Mouse (Mus musculus) megakaryocyte, adult 5-6 weeks (primary cell): Measurements from ENCODE around the gene Adcy9. TPM values are rescaled to one million over a fixed set of nuclear protein-coding genes. Genes with fewer than 3 reads are reported as not detected.
A peak's percentile ranks its signal among the peaks of the same experiment; 100 is the strongest.
"Not testable (repeated sequence)": the region's sequence is repeated elsewhere in the genome, so short reads cannot be mapped to it uniquely, and the experiment has no call there.

ENCODE experiments used
- ATAC-seq: 2 replicates; pipeline ENCODE4 v1.8.0; 2016; ENCODE audit warnings: mild to moderate bottlenecking, inconsistent platforms; ENCODE audit not compliant: poor library complexity, severe bottlenecking
- total RNA-seq, 2 experiments: library from RNA; stranded (forward) in 1 of 2; stranded (reverse) in 1 of 2; fragments of 153-499, 151-499 nt in 1 of 2; fragments of 221-1000, 200-1000 nt in 1 of 2; gene quantifications; 2 replicates each; pipeline versions ENCODE4 v1.2.3 to v1.2.4; 2015 to 2017

Gene Adcy9
- total RNA-seq, 2 experiments from 2014 or later = 2.3 to 3.0 TPM

GRCm38 (mm10) chr16:4280949-4281348 is 139.3 kb downstream of the Adcy9 start:
- no peak for ATAC-seq

GRCm38 (mm10) chr16:4279601-4280000 is 140.7 kb downstream of the Adcy9 start:
- no peak for ATAC-seq

- ATAC-seq = no peak
Measured at GRCm38 (mm10) chr16:4276621-4277020, 143.7 kb downstream of the Adcy9 start.

DNA sequence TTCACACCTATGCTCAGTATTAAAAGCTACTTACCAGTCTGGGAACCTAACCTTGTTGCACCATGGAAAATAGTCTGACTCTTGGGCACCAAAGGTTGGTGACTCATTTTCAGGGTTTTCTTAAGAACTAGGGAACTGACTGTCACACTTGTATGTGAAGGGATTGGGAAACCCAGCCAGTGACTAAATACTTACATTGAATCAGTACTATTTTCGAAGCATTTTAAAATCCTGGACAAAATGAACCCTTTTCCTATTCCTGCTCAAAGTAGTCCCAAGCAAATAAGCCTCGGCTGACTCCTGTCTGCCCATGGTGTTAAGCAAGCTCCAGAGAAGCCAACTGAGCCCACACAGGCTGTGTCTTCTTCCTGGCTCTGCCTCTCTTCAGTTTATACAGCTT is 144.1 kb downstream of the Adcy9 start:
- ATAC-seq = no peak

DNA sequence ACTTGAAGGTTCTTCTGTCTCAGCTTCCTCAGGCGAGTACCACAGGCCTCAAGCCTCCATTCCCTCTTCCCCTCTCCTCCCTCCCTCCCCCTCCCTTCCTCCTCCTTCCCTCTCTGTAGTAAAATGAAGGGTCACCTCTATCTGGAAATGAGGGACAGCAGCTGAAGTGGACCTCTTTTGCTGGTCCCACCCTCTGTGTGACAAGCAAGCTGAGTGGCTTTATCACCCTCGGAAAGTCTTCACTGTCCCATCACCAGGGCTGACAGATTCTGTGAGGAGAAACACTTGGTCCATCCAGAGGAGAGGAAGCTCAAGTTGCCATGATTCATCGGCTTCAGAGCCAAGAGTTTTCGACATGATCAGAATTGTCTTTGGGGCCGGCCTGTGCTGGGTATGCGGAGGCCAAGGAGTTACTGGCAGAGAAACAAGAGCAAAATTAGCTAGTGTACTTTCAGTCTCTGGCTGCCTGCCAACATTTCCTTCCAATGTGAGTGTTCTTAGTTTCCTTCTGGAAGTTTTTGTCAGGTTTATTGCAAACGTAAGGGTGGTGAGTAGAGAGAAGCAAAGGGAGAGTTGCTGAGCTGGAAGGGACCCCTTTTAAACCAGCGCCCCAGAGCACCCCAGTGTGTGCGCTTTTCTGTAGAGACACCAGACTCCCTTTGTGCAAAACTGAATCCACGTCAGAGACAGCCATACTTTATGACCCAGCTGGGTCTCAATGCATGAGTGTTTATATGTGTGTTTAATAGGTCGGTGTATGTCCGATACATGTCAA is 146.4 kb downstream of the Adcy9 start:
- no peak for ATAC-seq

DNA sequence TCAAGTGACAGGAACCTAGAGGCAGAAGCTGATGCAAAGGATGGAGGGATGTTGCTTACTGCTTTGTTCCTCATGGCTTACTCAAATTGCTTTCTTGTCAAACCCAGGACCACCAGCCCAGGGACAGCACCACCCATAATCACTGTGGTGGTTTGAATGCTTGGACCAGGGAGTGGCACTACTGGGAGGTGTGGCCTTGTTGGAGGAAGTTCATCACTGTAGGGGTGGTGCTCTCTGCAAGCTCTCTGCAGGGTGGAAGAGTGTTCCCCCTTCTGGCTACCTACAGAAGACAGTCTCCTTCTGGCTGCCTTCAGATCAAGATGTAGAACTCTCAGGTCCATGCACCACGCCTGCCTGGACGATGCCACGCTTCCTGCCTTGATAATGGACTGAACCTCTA is 148.0 kb downstream of the Adcy9 start:
- peak; percentile 63 for ATAC-seq

GRCm38 (mm10) chr16:4270911-4271310 is 149.4 kb downstream of the Adcy9 start:
- ATAC-seq = no peak

DNA sequence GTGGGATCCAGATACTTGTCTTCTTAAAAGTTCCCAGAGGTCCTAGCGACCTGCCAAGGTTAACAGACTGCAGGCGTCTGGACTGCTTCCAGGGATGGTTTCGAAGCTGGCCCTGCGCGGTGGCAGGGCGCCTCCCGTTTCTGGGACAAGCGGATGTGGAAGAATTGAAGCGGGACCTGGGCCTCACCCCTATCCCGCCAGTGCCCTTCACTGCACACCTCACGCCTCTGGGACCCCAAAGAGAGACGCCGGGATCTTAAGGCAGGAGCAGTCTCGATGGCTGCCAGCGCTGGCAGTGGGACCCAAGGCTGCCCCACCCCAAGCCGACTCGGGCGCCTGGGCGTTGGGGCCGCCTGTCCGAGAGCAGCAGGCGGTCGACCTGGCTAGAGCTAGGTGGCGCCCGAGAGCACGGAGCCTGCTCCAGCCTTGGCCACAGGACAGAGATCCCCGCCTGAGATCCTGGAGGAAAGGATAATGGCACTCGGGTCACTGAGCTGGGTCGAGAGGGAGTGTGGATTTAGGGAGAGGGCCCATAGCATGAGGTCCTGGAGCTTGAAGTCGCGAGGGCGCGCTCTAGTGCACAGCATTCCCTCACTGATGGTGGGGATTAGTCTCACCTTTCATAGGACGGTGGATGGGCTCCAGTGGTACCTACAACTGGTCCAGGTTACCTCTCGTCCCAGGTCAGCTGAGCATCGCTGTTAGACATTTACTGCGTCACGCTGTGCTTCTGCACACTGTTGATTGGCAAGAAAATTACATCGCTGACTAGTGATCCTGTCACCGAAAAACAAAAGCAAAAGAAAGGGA is 152.2 kb downstream of the Adcy9 start:
- ATAC-seq = peak; percentile 97

- ATAC-seq = no peak
Measured at GRCm38 (mm10) chr16:4267453-4267852, 152.8 kb downstream of the Adcy9 start.

DNA sequence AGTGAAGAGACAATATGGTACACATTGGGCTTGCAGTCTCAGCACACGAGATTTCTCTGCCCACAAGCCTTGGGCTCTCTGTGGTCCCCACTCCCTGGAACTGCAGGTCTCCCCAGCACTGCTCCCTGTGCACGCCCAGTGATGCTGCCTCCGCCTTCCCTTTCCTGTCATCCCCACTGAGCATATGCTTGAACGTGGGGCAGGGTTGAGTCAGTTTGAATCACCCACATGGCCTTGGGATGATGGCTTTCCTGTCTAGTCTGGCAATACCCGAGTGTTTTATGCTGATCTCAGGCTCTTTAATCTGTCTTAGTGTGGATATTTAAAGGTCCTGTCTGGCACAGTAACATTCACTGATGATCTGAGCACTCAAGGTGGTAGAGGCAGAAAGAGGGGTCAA is 154.9 kb downstream of the Adcy9 start:
- no peak for ATAC-seq

DNA sequence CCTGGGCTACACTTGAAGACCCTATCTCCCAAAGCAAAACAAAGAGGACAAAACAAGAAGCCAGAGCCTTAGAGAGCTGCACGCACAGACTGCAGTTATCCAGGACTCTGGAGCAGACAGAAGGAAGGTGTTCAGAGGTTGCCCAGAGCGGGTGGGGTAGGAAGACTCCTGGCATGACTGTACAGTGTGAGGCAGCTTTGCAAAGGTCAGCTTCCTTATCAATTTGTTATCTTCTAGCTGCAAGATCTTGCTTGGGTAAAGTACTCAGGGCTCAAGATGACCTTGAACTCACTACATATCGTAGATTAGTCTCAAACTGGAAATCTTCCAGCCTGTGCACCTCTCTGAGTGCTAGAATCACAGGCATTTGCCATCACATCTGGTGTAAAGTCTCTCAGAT is 156.8 kb downstream of the Adcy9 start:
- ATAC-seq = no peak

GRCm38 (mm10) chr16:4257546-4257945 is 162.8 kb downstream of the Adcy9 start:
- ATAC-seq = no peak

DNA sequence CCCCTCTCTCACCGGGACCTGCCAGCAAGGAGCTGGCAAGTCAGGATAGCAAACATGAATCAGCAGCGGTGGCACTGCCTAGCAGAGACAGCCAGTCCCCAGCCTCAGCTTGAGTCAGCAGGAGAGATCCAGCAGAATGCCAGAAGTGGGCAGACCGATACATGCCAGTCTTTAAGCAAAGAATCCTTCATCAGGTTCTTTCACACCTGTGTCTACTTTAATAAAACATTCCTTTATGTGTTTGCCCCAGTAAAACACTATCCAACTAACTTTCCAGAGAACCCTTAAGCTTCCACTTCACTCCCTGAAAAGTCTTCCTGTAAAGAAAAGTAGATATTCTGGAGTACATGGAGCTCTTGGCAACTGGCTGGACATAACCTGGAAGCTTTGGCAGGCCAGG is 171.5 kb downstream of the Adcy9 start:
- no peak for ATAC-seq

DNA sequence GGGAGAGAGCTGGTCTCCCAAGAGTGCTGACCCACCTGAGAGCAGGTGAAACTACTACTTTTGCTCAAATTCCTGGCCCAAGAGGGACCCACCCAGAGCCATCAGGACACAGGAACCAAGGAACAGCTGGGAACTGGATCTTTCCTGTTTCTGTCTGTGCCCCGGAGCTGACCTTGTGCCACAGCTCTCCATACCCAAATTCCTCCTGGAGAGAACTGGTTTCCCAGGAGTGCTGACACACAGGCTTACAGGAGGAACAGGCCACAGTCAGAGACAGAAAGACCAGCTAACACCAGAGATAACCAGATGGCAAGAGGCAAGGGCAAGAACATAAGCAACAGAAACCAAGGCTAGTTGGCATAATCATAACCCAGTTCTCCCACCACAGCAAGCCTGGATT is 175.1 kb downstream of the Adcy9 start:
- not testable (repeated sequence) for ATAC-seq

Other genes starting within 250 kb of the Adcy9 start
- 60.8 and 65.3 TPM in 2 replicates for gene Crebbp, start 206.5 kb downstream of the Adcy9 start, total RNA-seq (2015)
- gene Crebbp, start 206.5 kb downstream of the Adcy9 start, total RNA-seq (2017) = 17.1 and 25.8 TPM in 2 replicates
- gene Srl, start 121.3 kb upstream of the Adcy9 start, total RNA-seq (2015) = 2.9 and 3.1 TPM in 2 replicates
- 1.8 and 10.9 TPM in 2 replicates for gene Srl, start 121.3 kb upstream of the Adcy9 start, total RNA-seq (2017)
- 10.1 and 11.1 TPM in 2 replicates for gene Tfap4, start 139.4 kb upstream of the Adcy9 start, total RNA-seq (2015)
- 12.6 and 12.8 TPM in 2 replicates for gene Tfap4, start 139.4 kb upstream of the Adcy9 start, total RNA-seq (2017)
- 0.80 TPM in 2 replicates for gene Glis2, start 174.2 kb upstream of the Adcy9 start, total RNA-seq (2015)
- 0.28 and 0.51 TPM in 2 replicates for gene Glis2, start 174.2 kb upstream of the Adcy9 start, total RNA-seq (2017)
- gene Pam16, start 204.5 kb upstream of the Adcy9 start, total RNA-seq (2015) = 30.8 and 42.8 TPM in 2 replicates
- 18.1 and 24.3 TPM in 2 replicates for gene Pam16, start 204.5 kb upstream of the Adcy9 start, total RNA-seq (2017)
- not detected in 2 replicates for gene Vasn, start 219.4 kb upstream of the Adcy9 start, total RNA-seq (2015)
- 0.12 TPM in 1 of 2 replicates, not detected in the other for gene Vasn, start 219.4 kb upstream of the Adcy9 start, total RNA-seq (2017)
- 10.1 and 11.9 TPM in 2 replicates for gene Dnaja3, start 219.5 kb upstream of the Adcy9 start, total RNA-seq (2015)
- 26.1 and 27.8 TPM in 2 replicates for gene Dnaja3, start 219.5 kb upstream of the Adcy9 start, total RNA-seq (2017)